Mouse (Mus musculus): ENCODE measurements around the gene Efcab8. TPM values are rescaled to one million over a fixed set of nuclear protein-coding genes. Genes with fewer than 3 reads are reported as not detected.

Gene Efcab8
- 0.21 TPM for polyA plus RNA-seq (2017; shearing (Covaris generic))

DNA sequence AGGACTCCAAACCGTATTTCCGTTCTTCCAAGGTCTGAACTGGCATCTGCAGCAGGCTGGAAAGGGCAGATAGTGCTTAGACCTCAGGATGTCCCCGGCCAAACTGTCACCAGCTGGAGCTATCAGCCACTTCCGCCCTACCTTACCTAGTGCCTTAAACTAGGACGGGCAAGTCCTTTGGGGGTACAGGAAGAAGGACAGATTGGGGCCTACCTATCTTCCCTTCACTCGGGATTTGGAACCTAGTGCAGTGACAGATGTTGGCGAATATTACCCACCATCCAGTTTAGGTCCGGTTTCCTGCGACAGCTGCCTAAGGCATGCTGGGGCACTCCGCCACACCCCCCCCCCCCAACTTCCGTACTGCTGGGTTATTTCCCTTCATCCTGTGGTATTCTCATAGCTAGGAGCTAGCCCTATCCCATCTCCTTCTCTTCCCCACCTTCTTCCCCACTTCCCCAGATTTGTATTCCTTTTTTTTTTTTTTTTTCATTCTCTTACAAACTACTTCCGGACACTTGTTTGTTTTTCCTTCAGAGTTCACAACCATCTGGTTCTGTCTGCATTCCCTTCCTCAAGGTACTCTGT, at the start of gene Efcab8:
TSS of gene Efcab8 (plus strand) at position 538 of the 588 bp plus-strand sequence.

DNA sequence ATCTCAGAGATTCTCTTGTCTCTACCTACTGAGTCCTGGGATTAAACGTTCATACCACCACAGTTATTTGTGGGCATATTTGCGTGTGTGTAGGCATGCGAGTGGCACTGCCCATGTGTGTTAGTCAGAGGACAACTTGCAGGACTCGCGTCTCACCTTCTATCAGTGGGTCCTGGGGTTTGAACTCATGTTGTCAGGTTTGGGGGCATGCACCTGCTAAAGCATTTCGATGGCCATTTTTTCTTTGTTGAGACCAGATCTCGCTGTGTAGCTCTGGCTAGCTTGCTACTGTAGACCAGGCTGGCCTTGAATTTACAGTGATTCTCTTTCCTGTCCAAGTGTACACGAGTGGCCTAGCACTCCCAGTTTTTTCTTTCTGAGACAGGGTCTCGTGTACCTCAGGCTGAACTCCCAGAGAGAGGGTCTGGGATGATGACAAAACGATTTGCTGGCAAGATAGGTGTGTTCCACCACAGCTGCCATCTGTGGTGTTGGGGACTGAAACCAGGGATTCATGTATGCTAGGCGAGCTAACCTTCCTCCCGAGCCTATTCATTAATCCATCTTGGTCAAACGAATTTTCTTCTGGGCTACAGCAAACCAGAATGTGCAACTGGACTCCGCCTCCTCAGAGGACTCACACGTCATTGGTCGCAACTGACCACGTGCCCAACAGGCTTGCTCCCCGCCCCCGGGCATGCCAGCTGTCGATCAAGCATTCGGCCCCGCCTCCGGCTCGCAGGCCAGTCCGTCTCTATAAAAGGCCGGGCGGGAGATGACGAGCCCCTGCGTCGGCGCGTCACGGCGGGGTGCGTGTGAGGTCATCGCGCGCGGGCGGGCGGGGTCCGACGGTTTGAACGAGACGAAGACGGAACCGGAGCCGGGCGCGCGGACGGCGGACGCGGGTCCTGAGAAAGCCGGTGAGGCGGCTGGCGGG, 39.0 kb upstream of the Efcab8 start, which contains the start of gene Mapre1:
TSS of gene Mapre1 (plus strand) at position 775 of the 937 bp plus-strand sequence.

DNA sequence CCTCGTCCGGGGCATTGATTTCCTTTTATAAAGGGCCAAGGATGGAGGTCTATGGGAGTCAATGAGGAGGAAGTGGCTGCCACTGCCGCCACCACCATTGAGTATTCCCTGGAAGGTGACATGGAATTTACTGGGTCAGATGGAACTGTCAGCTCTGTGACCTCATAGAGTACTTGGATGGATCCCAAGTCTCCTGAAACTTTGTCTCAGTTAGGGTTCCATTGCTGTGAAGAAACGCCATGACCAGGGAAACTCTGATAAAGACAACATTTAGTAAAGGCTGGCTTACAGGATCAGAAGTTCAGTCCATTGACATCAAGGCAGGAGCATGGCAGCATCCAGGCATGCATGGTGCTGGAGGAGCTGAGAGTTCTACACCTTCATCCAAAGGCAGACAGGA, 91.3 kb downstream of the Efcab8 start, which contains the start of gene Sun5:
TSS of gene Sun5 (minus strand) at position 101 of the 400 bp plus-strand sequence.

DNA sequence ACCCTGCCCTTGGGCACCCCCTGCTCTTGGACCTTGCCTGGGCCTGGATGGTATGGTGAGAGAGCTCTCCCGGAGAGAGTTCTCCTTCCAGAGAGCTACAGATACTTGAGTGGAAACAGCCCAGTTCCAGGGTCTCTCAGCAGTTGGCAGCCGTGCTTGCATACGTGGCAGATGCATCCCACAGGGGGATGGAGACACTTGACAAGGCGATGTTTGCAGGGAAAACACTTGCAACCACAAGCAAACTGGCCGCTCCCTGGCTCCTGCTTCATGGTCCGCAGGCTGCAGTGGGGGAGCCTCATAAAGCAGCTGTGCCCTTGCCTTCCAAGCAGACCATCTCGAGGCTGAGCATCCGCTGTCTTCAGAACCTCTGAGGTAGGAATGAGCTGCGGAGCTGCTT, 95.0 kb downstream of the Efcab8 start, which contains the start of gene Bpifb2:
TSS of gene Bpifb2 (plus strand) at position 301 of the 400 bp plus-strand sequence.

Other genes with a start within 250 kb of the Efcab8 start
- 6.3 TPM for gene Nol4l, start 250.0 kb upstream of the Efcab8 start, polyA plus RNA-seq (2017; shearing (Covaris generic))
- gene Commd7, start 147.2 kb upstream of the Efcab8 start, polyA plus RNA-seq (2017; shearing (Covaris generic)) = 146 TPM
- 4.5 TPM for gene Dnmt3b, start 130.5 kb upstream of the Efcab8 start, polyA plus RNA-seq (2017; shearing (Covaris generic))
- gene Dnmt3c, start 83.3 kb upstream of the Efcab8 start, polyA plus RNA-seq (2017; shearing (Covaris generic)) = not detected
- 207 TPM for gene Mapre1, start 38.7 kb upstream of the Efcab8 start, polyA plus RNA-seq (2017; shearing (Covaris generic))
- gene Sun5, start 91.2 kb downstream of the Efcab8 start, polyA plus RNA-seq (2017; shearing (Covaris generic)) = not detected
- not detected for gene Bpifb2, start 95.1 kb downstream of the Efcab8 start, polyA plus RNA-seq (2017; shearing (Covaris generic))
- not detected for gene Bpifb6, start 120.5 kb downstream of the Efcab8 start, polyA plus RNA-seq (2017; shearing (Covaris generic))
- not detected for gene Bpifb3, start 138.3 kb downstream of the Efcab8 start, polyA plus RNA-seq (2017; shearing (Covaris generic))
- gene Bpifb4, start 158.3 kb downstream of the Efcab8 start, polyA plus RNA-seq (2017; shearing (Covaris generic)) = not detected
- gene Bpifa6, start 195.0 kb downstream of the Efcab8 start, polyA plus RNA-seq (2017; shearing (Covaris generic)) = not detected
- not detected for gene Bpifa2, start 228.3 kb downstream of the Efcab8 start, polyA plus RNA-seq (2017; shearing (Covaris generic))

Measured in inflammation-experienced regulatory T-cells, adult 16 weeks (primary cell).